Mouse (Mus musculus) adrenal gland, adult 10 weeks (tissue): ENCODE measurements around the gene Gm7356. TPM values are rescaled to one million over a fixed set of nuclear protein-coding genes. Genes with fewer than 3 reads are reported as not detected.

Experiments used
- polyA plus RNA-seq: library from polyadenylated mRNA; stranded (reverse); fragments of 350-450 nt; fragmentation: Illumina TruSeq; extraction: RNeasy Lipid Tissue Mini Kit (QIAGEN cat#74804); gene quantifications from one replicate; pipeline ENCODE4 v1.2.3, GENCODE M21; 2014; ENCODE audit warnings: low read depth, low replicate concordance

The Gm7356 gene
- polyA plus RNA-seq: not detected

GRCm38 (mm10) chr17:14003604-14004003 lies at the start of gene Gm7356:
TSS of gene Gm7356 (minus strand) at chr17:14003704.

Other genes with a start within 250 kb of the Gm7356 start
- gene Afdn, start 243.2 kb downstream of the Gm7356 start, polyA plus RNA-seq: 91.2 TPM
- 1.2 TPM for gene Tcte2, start 241.9 kb downstream of the Gm7356 start, polyA plus RNA-seq
- not detected for gene Gm7168, start 55.3 kb downstream of the Gm7356 start, polyA plus RNA-seq
- gene Gm7358, start 55.8 kb upstream of the Gm7356 start, polyA plus RNA-seq: not detected
- gene Dact2, start 200.6 kb upstream of the Gm7356 start, polyA plus RNA-seq: not detected